Mouse (Mus musculus) liver, adult 2 months (tissue): ENCODE data around the gene Il10. TPM values are rescaled to one million over a fixed set of nuclear protein-coding genes. Genes with fewer than 3 reads are reported as not detected.

Experiments
- DNase-seq: peaks from one replicate; pipeline ENCODE4 v3.0.0-alpha.2; 2011; ENCODE audit warnings: low read depth, low spot score; ENCODE audit errors: extremely low read depth
- H3K27ac ChIP-seq: fragments of 200-500 bp; replicated peaks from 2 replicates; pipeline ENCODE4 v1.5.1; 2012; ENCODE audit warnings: low read depth, mild to moderate bottlenecking, control low read depth, inconsistent platforms, low read length; ENCODE audit not compliant: insufficient read depth
- H3K27me3 ChIP-seq: fragments of 200-500 bp; 2 replicates; pipeline ENCODE4 v1.6.1; 2012; ENCODE audit warnings: mild to moderate bottlenecking, moderate library complexity, low read length, inconsistent platforms; ENCODE audit not compliant: control insufficient read depth, insufficient read depth
- H3K36me3 ChIP-seq: fragments of 200-500 bp; 2 replicates; pipeline ENCODE4 v1.6.1; 2012; ENCODE audit warnings: low read length, inconsistent platforms; ENCODE audit not compliant: control insufficient read depth, insufficient read depth
- H3K4me1 ChIP-seq: fragments of 200-500 bp; 2 replicates; pipeline ENCODE4 v1.6.1; 2011; ENCODE audit warnings: low read length; ENCODE audit not compliant: control insufficient read depth, insufficient read depth
- H3K4me3 ChIP-seq: fragments of 200-500 bp; 2 replicates; pipeline ENCODE4 v1.5.1; 2011; ENCODE audit warnings: low read depth, mild to moderate bottlenecking, control low read depth, low read length, moderate library complexity; ENCODE audit not compliant: insufficient read depth
- H3K79me2 ChIP-seq: fragments of 200-500 bp; 2 replicates; pipeline ENCODE4 v1.6.1; 2012; ENCODE audit warnings: inconsistent platforms, mild to moderate bottlenecking, low read length, moderate library complexity; ENCODE audit not compliant: control insufficient read depth, insufficient read depth
- H3K9ac ChIP-seq: fragments of 200-500 bp; 2 replicates; pipeline ENCODE4 v1.6.1; 2012; ENCODE audit warnings: low read depth, mild to moderate bottlenecking, control low read depth, inconsistent platforms, low read length
- CTCF ChIP-seq: fragments of 200-500 bp; IDR thresholded peaks from 2 replicates; pipeline ENCODE4 v1.5.1; 2011; ENCODE audit warnings: low read depth, low read length, control low read depth
- POLR2A ChIP-seq: fragments of 200-500 bp; IDR thresholded peaks from 2 replicates; pipeline ENCODE4 v1.6.1; 2011; ENCODE audit warnings: low read length, control low read depth; ENCODE audit not compliant: insufficient read depth; ENCODE audit errors: extremely low read depth
- WGBS: fragments of 180-500 bp; shearing (Covaris S2); methylation state at CpG from one replicate; pipeline ENCODE4 v1.1.7; 2018; 5-methylcytosine and 5-hydroxymethylcytosine counted together
- polyA plus RNA-seq: library from polyadenylated mRNA; depleted of rRNA; stranded (reverse); fragments of >200 nt; gene quantifications from 2 replicates; pipeline ENCODE4 v1.2.3, GENCODE M21; 2012; rRNA removed
- total RNA-seq: library from RNA; depleted of rRNA; stranded (reverse); fragments of >200 nt; gene quantifications from 2 replicates; pipeline ENCODE4 v1.2.3, GENCODE M21; 2014; rRNA removed

Il10 gene
- total RNA-seq (0.28 and 1.7 TPM in 2 replicates), polyA plus RNA-seq (not detected in 2 replicates)

DNA sequence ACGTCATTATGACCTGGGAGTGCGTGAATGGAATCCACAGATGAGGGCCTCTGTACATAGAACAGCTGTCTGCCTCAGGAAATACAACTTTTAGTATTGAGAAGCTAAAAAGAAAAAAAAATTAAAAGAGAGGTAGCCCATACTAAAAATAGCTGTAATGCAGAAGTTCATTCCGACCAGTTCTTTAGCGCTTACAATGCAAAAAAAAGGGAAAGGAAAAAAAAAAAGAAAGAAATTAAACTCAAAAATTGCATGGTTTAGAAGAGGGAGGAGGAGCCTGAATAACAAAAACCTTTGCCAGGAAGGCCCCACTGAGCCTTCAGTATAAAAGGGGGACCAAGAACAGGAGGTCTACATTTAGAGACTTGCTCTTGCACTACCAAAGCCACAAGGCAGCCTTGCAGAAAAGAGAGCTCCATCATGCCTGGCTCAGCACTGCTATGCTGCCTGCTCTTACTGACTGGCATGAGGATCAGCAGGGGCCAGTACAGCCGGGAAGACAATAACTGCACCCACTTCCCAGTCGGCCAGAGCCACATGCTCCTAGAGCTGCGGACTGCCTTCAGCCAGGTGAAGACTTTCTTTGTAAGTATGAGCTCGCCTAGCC, at the start of gene Il10:
Il10 (plus strand) TSS at position 354 of the 607 bp plus-strand sequence.
- Histone ChIP-seq H3K4me3 (no peak within 1 kb of the TSS), H3K27me3 (no peaks in the 10 kb centered on the region), H3K36me3 (no peaks in the 10 kb centered on the region), H3K79me2 (no peaks in the 10 kb centered on the region), H3K9ac (no peak within 1 kb of the TSS), H3K4me1 (no peaks in the 10 kb centered on the region), H3K27ac (0 out of 2 replicates have a peak within 1 kb of the TSS, but pooled peaks have one; percentile 16)
- TF ChIP-seq CTCF (no peak), POLR2A (no peak)
- WGBS, result 76% methylated on average over 8 of the region's 8 CpGs
- DNase-seq, result no peak

DNA sequence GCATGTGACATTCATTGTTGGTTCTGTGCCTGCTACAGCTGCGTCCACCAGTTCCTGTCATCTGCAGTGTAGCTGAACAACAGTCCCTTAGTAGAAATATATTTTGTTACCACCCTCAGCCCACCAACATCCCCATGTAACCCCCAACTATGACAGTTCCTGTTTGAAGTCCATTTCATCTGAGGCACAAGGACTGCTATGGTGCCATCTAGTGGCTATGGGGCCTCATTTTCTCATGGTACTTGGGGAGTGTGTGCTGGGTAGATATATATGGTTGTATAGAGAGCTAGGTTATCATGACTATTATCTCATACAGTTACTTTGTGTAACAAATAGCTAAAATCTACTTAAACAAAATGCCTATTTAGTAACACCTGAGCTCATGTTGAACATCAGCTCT, 40.2 kb upstream of the Il10 start:
- H3K27ac ChIP-seq, result no peak overlapping the region
- no peaks in the 10 kb centered on the region for H3K79me2 ChIP-seq
- H3K4me1 ChIP-seq, result no peaks in the 10 kb centered on the region
- no peak overlapping the region for H3K4me3 ChIP-seq
- TF ChIP-seq POLR2A (no peak), CTCF (peak; percentile 69)
- 48% methylated on average over 1 of the region's 1 CpGs for WGBS
- H3K9ac ChIP-seq, result no peak overlapping the region
- peak; percentile 45 for DNase-seq
- no peaks in the 10 kb centered on the region for H3K36me3 ChIP-seq
- H3K27me3 ChIP-seq, result no peaks in the 10 kb centered on the region

DNA sequence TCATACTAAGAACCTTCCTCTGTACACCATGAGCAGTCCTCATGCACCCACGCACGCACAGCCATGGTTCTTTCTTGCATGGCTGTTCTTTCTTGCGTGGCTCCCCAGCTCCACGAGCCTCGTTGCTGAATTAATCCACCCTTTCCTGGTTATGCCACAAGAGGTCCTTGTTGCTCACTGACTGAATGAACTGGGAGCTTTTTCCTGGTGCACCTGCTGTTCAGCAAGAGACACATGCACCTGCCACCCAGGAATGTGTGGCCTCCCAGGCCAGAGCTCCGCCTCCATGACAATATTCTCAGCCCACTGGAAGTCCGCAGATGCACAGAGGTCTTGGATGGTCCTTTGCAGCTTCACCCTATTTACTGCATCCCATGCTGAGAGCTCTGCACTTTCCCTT, 35.2 kb upstream of the Il10 start:
- TF ChIP-seq CTCF, result 0 out of 2 replicates have a peak, but pooled peaks have one; percentile 27
- TF ChIP-seq POLR2A, result no peak
- peak; percentile 11 for DNase-seq

DNA sequence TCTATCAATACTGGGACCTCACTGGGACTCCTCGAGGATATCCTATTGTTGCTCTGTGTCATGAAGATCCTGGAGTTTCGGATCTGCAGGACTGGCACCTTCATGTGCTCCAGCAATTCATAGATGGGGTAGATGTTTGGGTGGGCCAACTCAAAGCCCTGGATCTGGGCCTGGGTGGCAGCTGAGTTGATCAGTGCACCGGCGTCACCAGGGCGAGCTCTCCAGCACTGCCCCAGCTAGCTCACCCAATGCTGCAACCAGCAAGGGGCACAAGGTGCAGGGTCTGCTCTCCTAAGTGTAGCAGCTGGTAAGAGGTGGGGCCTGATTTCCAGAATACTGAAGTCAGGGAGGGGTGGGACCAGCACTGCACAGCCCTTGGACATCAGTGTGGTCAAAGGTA, 32.6 kb upstream of the Il10 start:
- TF ChIP-seq CTCF (no peak), POLR2A (no peak)

More for the DNA sequence above, 35.2 kb upstream of the Il10 start:
- Histone ChIP-seq H3K36me3 (no peaks in the 10 kb centered on the region), H3K27me3 (no peaks in the 10 kb centered on the region), H3K4me3 (no peak overlapping the region), H3K4me1 (no peaks in the 10 kb centered on the region), H3K79me2 (no peaks in the 10 kb centered on the region), H3K9ac (no peak overlapping the region), H3K27ac (no peak overlapping the region)
- WGBS, result 59% methylated on average over 7 of the region's 7 CpGs

DNA sequence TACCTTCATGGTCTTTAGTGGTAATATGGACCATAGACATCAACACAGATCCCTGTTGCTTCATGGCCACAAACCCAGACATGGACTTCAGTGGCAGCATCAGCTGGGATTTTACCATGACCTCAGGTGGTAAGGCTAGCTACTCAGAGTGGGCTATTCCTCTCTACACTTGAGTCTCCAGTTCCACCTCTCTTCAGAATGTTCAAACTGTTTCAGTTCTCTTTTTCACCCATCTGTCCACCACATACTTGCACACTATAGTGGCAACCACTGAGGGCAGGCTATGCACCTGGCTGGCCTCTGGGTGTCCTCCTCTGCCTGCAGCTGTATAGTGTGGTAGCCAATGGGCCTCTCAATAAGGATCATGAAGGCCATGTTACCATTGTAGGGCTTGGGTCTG, 32.2 kb upstream of the Il10 start:
- DNase-seq, result no peak
- Histone ChIP-seq H3K9ac (no peak overlapping the region), H3K4me3 (no peak overlapping the region), H3K4me1 (no peaks in the 10 kb centered on the region), H3K27ac (no peak overlapping the region), H3K79me2 (no peaks in the 10 kb centered on the region), H3K27me3 (no peaks in the 10 kb centered on the region), H3K36me3 (no peaks in the 10 kb centered on the region)
- TF ChIP-seq POLR2A (no peak), CTCF (peak; percentile 51)

More for the DNA sequence above, 32.6 kb upstream of the Il10 start:
- no peaks in the 10 kb centered on the region for H3K27me3 ChIP-seq
- H3K4me1 ChIP-seq, result no peaks in the 10 kb centered on the region
- no peaks in the 10 kb centered on the region for H3K79me2 ChIP-seq
- no peak overlapping the region for H3K4me3 ChIP-seq
- H3K9ac ChIP-seq, result no peak overlapping the region
- H3K36me3 ChIP-seq, result no peaks in the 10 kb centered on the region
- WGBS, result 86% methylated on average over 5 of the region's 5 CpGs
- H3K27ac ChIP-seq, result no peak overlapping the region
- DNase-seq, result no peak

DNA sequence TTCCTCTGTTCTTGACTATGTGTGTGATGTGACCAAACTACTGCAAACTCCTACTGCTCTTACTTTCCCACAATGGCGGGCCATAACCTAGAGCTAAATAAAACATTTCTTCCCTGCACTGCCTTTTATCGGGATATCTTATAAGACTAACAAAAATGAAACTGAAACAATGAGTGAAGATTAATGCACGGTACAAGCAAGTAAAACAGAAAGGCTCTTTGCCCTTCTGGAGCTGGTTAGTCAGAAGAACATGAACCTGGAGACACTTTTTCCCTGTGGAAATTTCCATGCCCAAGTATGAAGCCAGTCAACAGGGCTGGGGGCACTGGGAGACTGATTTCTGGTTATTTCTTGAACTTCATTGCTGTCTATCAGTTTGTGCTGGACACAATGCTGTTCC, 30.3 kb upstream of the Il10 start:
- TF ChIP-seq POLR2A (no peak), CTCF (no peak)
- Histone ChIP-seq H3K4me1 (no peaks in the 10 kb centered on the region), H3K27ac (no peak overlapping the region), H3K36me3 (no peaks in the 10 kb centered on the region), H3K79me2 (no peaks in the 10 kb centered on the region), H3K4me3 (no peak overlapping the region), H3K27me3 (no peaks in the 10 kb centered on the region), H3K9ac (no peak overlapping the region)
- WGBS, result 73% methylated on average over 3 of the region's 3 CpGs
- DNase-seq, result no peak
